Mouse (Mus musculus): ENCODE results near the gene Rab1b. TPM values are rescaled to one million over a fixed set of nuclear protein-coding genes. Genes with fewer than 3 reads are reported as not detected.

The Rab1b gene
- polyA plus RNA-seq, 1 experiment: 246 TPM

- DNase-seq: no peak
- 24% methylated on average over 4 of the region's 4 CpGs for WGBS
- H3K36me3 ChIP-seq (ENCODE audit: control insufficient read depth, insufficient read depth, low read length): no peaks in the 10 kb centered on the region
- H3K27ac ChIP-seq (ENCODE audit: insufficient read depth, low read depth, low read length): no peak overlapping the region
- H3K27me3 ChIP-seq (replicated peaks; ENCODE audit: control insufficient read depth, insufficient read depth, low read length): no peaks in the 10 kb centered on the region
- H3K4me3 ChIP-seq (ENCODE audit: insufficient read depth, low read depth, low read length): no peak overlapping the region
- TF ChIP-seq CTCF (conservative IDR thresholded peaks at IDR 0.05; ENCODE audit: insufficient read depth, insufficient read length, low read depth, low read length) (no peak), POLR2A (IDR thresholded peaks at IDR 0.05; ENCODE audit: low read depth, low read length) (no peak)
- H3K4me1 ChIP-seq (ENCODE audit: control insufficient read depth, insufficient read depth, low read length): no peaks in the 10 kb centered on the region
Measured at GRCm38 (mm10) chr19:5131237-5131636, 24.4 kb upstream of the Rab1b start.

GRCm38 (mm10) chr19:5129770-5130169 is 22.9 kb upstream of the Rab1b start:
- no peak overlapping the region for H3K27ac ChIP-seq (ENCODE audit: insufficient read depth, low read depth, low read length)
- WGBS: 62% methylated on average over 1 of the region's 1 CpGs
- H3K36me3 ChIP-seq (ENCODE audit: control insufficient read depth, insufficient read depth, low read length): no peaks in the 10 kb centered on the region
- TF ChIP-seq POLR2A (IDR thresholded peaks at IDR 0.05; ENCODE audit: low read depth, low read length) (no peak), CTCF (conservative IDR thresholded peaks at IDR 0.05; ENCODE audit: insufficient read depth, insufficient read length, low read depth, low read length) (peak; percentile 45)
- no peak overlapping the region for H3K4me3 ChIP-seq (ENCODE audit: insufficient read depth, low read depth, low read length)
- DNase-seq: no peak
- H3K4me1 ChIP-seq (ENCODE audit: control insufficient read depth, insufficient read depth, low read length): no peaks in the 10 kb centered on the region
- no peaks in the 10 kb centered on the region for H3K27me3 ChIP-seq (replicated peaks; ENCODE audit: control insufficient read depth, insufficient read depth, low read length)

GRCm38 (mm10) chr19:5124055-5124614 is 17.3 kb upstream of the Rab1b start:
- Histone ChIP-seq H3K27me3 (replicated peaks; ENCODE audit: control insufficient read depth, insufficient read depth, low read length) (no peaks in the 10 kb centered on the region), H3K36me3 (ENCODE audit: control insufficient read depth, insufficient read depth, low read length) (no peaks in the 10 kb centered on the region), H3K4me1 (ENCODE audit: control insufficient read depth, insufficient read depth, low read length) (no peaks in the 10 kb centered on the region), H3K27ac (ENCODE audit: insufficient read depth, low read depth, low read length) (no peak overlapping the region), H3K4me3 (ENCODE audit: insufficient read depth, low read depth, low read length) (no peak overlapping the region)
- WGBS: 77% methylated on average over 7 of the region's 7 CpGs
- TF ChIP-seq CTCF (conservative IDR thresholded peaks at IDR 0.05; ENCODE audit: insufficient read depth, insufficient read length, low read depth, low read length) (no peak), POLR2A (IDR thresholded peaks at IDR 0.05; ENCODE audit: low read depth, low read length) (no peak)
- no peak for DNase-seq

- no peaks in the 10 kb centered on the region for H3K27me3 ChIP-seq (replicated peaks; ENCODE audit: control insufficient read depth, insufficient read depth, low read length)
- WGBS: 84% methylated on average over 3 of the region's 3 CpGs
- H3K36me3 ChIP-seq (ENCODE audit: control insufficient read depth, insufficient read depth, low read length): no peaks in the 10 kb centered on the region
- TF ChIP-seq POLR2A (IDR thresholded peaks at IDR 0.05; ENCODE audit: low read depth, low read length) (no peak), CTCF (conservative IDR thresholded peaks at IDR 0.05; ENCODE audit: insufficient read depth, insufficient read length, low read depth, low read length) (no peak)
- DNase-seq: no peak
- H3K27ac ChIP-seq (ENCODE audit: insufficient read depth, low read depth, low read length): no peak overlapping the region
- no peaks in the 10 kb centered on the region for H3K4me1 ChIP-seq (ENCODE audit: control insufficient read depth, insufficient read depth, low read length)
- H3K4me3 ChIP-seq (ENCODE audit: insufficient read depth, low read depth, low read length): no peak overlapping the region
Measured at GRCm38 (mm10) chr19:5123241-5123640, 16.4 kb upstream of the Rab1b start.

- TF ChIP-seq CTCF (conservative IDR thresholded peaks at IDR 0.05; ENCODE audit: insufficient read depth, insufficient read length, low read depth, low read length) (no peak), POLR2A (IDR thresholded peaks at IDR 0.05; ENCODE audit: low read depth, low read length) (no peak)
- DNase-seq: no peak
- 83% methylated on average over 10 of the region's 10 CpGs for WGBS
- Histone ChIP-seq H3K4me1 (ENCODE audit: control insufficient read depth, insufficient read depth, low read length) (no peaks in the 10 kb centered on the region), H3K36me3 (ENCODE audit: control insufficient read depth, insufficient read depth, low read length) (no peaks in the 10 kb centered on the region), H3K27me3 (replicated peaks; ENCODE audit: control insufficient read depth, insufficient read depth, low read length) (no peaks in the 10 kb centered on the region), H3K27ac (ENCODE audit: insufficient read depth, low read depth, low read length) (no peak overlapping the region), H3K4me3 (ENCODE audit: insufficient read depth, low read depth, low read length) (no peak overlapping the region)
Measured at GRCm38 (mm10) chr19:5122492-5122891, 15.6 kb upstream of the Rab1b start.

GRCm38 (mm10) chr19:5118384-5118698 is 11.5 kb upstream of the Rab1b start, which contains the start of gene Klc2:
Gene Klc2, minus strand, starts transcription at chr19:5118560.
- H3K36me3 ChIP-seq (ENCODE audit: control insufficient read depth, insufficient read depth, low read length): no peaks in the 10 kb centered on the region
- WGBS: 2% methylated on average over 18 of the region's 18 CpGs
- peak within 1 kb of the TSS; percentile 71 for H3K4me3 ChIP-seq (ENCODE audit: insufficient read depth, low read depth, low read length)
- no peaks in the 10 kb centered on the region for H3K4me1 ChIP-seq (ENCODE audit: control insufficient read depth, insufficient read depth, low read length)
- DNase-seq: no peak
- TF ChIP-seq CTCF (conservative IDR thresholded peaks at IDR 0.05; ENCODE audit: insufficient read depth, insufficient read length, low read depth, low read length) (no peak), POLR2A (IDR thresholded peaks at IDR 0.05; ENCODE audit: low read depth, low read length) (no peak)
- peak within 1 kb of the TSS; percentile 69 for H3K27ac ChIP-seq (ENCODE audit: insufficient read depth, low read depth, low read length)
- H3K27me3 ChIP-seq (replicated peaks; ENCODE audit: control insufficient read depth, insufficient read depth, low read length): no peaks in the 10 kb centered on the region

GRCm38 (mm10) chr19:5117494-5118383 is 10.9 kb upstream of the Rab1b start:
- TF ChIP-seq CTCF (conservative IDR thresholded peaks at IDR 0.05; ENCODE audit: insufficient read depth, insufficient read length, low read depth, low read length): peak; percentile 80
- no peak for TF ChIP-seq POLR2A (IDR thresholded peaks at IDR 0.05; ENCODE audit: low read depth, low read length)
- peak; percentile 91 for DNase-seq
- WGBS: 3% methylated on average over 81 of the region's 83 CpGs
- H3K27me3 ChIP-seq (replicated peaks; ENCODE audit: control insufficient read depth, insufficient read depth, low read length): no peaks in the 10 kb centered on the region
- no peaks in the 10 kb centered on the region for H3K36me3 ChIP-seq (ENCODE audit: control insufficient read depth, insufficient read depth, low read length)
- peak overlapping the region; percentile 69 for H3K27ac ChIP-seq (ENCODE audit: insufficient read depth, low read depth, low read length)
- H3K4me3 ChIP-seq (ENCODE audit: insufficient read depth, low read depth, low read length): peak overlapping the region; percentile 71
- no peaks in the 10 kb centered on the region for H3K4me1 ChIP-seq (ENCODE audit: control insufficient read depth, insufficient read depth, low read length)

Measured in kidney, adult 2 months (tissue).